Mouse (Mus musculus) kidney, adult 18-20 months (tissue): Measurements from ENCODE around the gene Tie1.

Experiments
- DNase-seq: peaks from one replicate; pipeline ENCODE4 v3.0.0; 2021

Gene Tie1

GRCm38 (mm10) chr4:118472687-118473086, 17.2 kb downstream of the Tie1 start:
- DNase-seq: no peak

- no peak for DNase-seq
Observed at GRCm38 (mm10) chr4:118471281-118471680, 18.6 kb downstream of the Tie1 start.

- DNase-seq: peak; percentile 23
Observed at GRCm38 (mm10) chr4:118465697-118466163, 24.1 kb downstream of the Tie1 start.

GRCm38 (mm10) chr4:118464956-118465355, 24.9 kb downstream of the Tie1 start:
- no peak for DNase-seq

GRCm38 (mm10) chr4:118457345-118457975, 32.4 kb downstream of the Tie1 start, which contains the start of gene Mpl:
Gene Mpl, minus strand, starts transcription at chr4:118457513.
- no peak for DNase-seq

GRCm38 (mm10) chr4:118446415-118447153, 43.3 kb downstream of the Tie1 start:
- DNase-seq: no peak

- peak; percentile 69 for DNase-seq
Observed at GRCm38 (mm10) chr4:118445781-118446414, 44.0 kb downstream of the Tie1 start.

- DNase-seq: no peak
Observed at GRCm38 (mm10) chr4:118445088-118445487, 44.8 kb downstream of the Tie1 start.

GRCm38 (mm10) chr4:118437829-118438253, 52.0 kb downstream of the Tie1 start:
- no peak for DNase-seq

GRCm38 (mm10) chr4:118436820-118437603, 52.8 kb downstream of the Tie1 start, which contains the start of gene Cdc20:
Gene Cdc20, minus strand, starts transcription at chr4:118437352.
- peak; percentile 83 for DNase-seq

GRCm38 (mm10) chr4:118432332-118432731, 57.5 kb downstream of the Tie1 start:
- DNase-seq: peak; percentile 64

GRCm38 (mm10) chr4:118429215-118429895, 60.5 kb downstream of the Tie1 start:
- peak; percentile 56 for DNase-seq

GRCm38 (mm10) chr4:118428531-118429214, 61.2 kb downstream of the Tie1 start:
- no peak for DNase-seq

- DNase-seq: peak; percentile 91
Observed at GRCm38 (mm10) chr4:118427768-118428451, 62.0 kb downstream of the Tie1 start, which contains the start of gene Elovl1. Gene Elovl1, plus strand, starts transcription at chr4:118428093.

- no peak for DNase-seq
Observed at GRCm38 (mm10) chr4:118427415-118427767, 62.5 kb downstream of the Tie1 start.

GRCm38 (mm10) chr4:118425374-118425773, 64.5 kb downstream of the Tie1 start:
- DNase-seq: no peak

GRCm38 (mm10) chr4:118424541-118425160, 65.2 kb downstream of the Tie1 start:
- DNase-seq: no peak

GRCm38 (mm10) chr4:118421384-118421783, 68.5 kb downstream of the Tie1 start:
- no peak for DNase-seq
